Mouse (Mus musculus): ENCODE results near the gene Adam19.

- TF ChIP-seq CTCF (conservative IDR thresholded peaks at IDR 0.05 in 1 of 2, IDR thresholded peaks at IDR 0.05 in 1 of 2; ENCODE audit: low read depth in 2 of 2, low read length in 2 of 2): no peak
- no peak for TF ChIP-seq MAX (IDR thresholded peaks at IDR 0.05; ENCODE audit: low read length)
- no peak for TF ChIP-seq POLR2A (IDR thresholded peaks at IDR 0.05; ENCODE audit: low read depth, low read length)
- no peak for TF ChIP-seq TCF12 (IDR thresholded peaks at IDR 0.05; ENCODE audit: low read depth, low read length)
Observed at GRCm38 (mm10) chr11:46070161-46070560, 14.4 kb downstream of the Adam19 start.
